Mouse (Mus musculus): ENCODE results near the gene Lyve1. TPM values are rescaled to one million over a fixed set of nuclear protein-coding genes. Genes with fewer than 3 reads are reported as not detected.

The Lyve1 gene
- polyA plus RNA-seq, 1 experiment from 2014 or later, result 26.4 TPM

- H3K4me2 ChIP-seq (ENCODE audit: low read depth, low read length), result no peak overlapping the region
- ATAC-seq (ENCODE audit: low read depth), result no peak
These were observed 2.0 kb upstream of the Lyve1 start for GRCm38 (mm10) chr7:110865038-110865437.

GRCm38 (mm10) chr7:110860129-110860528, 2.9 kb downstream of the Lyve1 start:
- Histone ChIP-seq H3K4me3 (ENCODE audit: low read depth, low read length) (no peak overlapping the region), H3K4me1 (ENCODE audit: control insufficient read depth, low read depth, low read length) (peaks cover 8% of the 10 kb centered on the region; the same call in 1 of the 2 replicates), H3K9me3 (replicated peaks; ENCODE audit: control insufficient read depth, low read length) (no peaks in the 10 kb centered on the region), H3K9ac (ENCODE audit: low read depth, low read length) (no peak overlapping the region), H3K4me2 (ENCODE audit: low read depth, low read length) (no peak overlapping the region), H3K27ac (ENCODE audit: low read length) (no peak overlapping the region), H3K27me3 (ENCODE audit: control insufficient read depth, insufficient read depth, low read depth, low read length) (no peaks in the 10 kb centered on the region), H3K36me3 (ENCODE audit: control insufficient read depth, insufficient read depth) (no peaks in the 10 kb centered on the region)
- 20% methylated on average over 5 of the region's 5 CpGs for WGBS (ENCODE audit: insufficient replicate concordance)
- ATAC-seq (ENCODE audit: low read depth), result peak; percentile 30; the same call in 1 of the 2 replicates

More at GRCm38 (mm10) chr7:110865038-110865437, 2.0 kb upstream of the Lyve1 start:
- H3K4me3 ChIP-seq (ENCODE audit: low read depth, low read length), result no peak overlapping the region
- WGBS (ENCODE audit: insufficient replicate concordance), result 64% methylated on average over 10 of the region's 10 CpGs
- H3K9ac ChIP-seq (ENCODE audit: low read depth, low read length), result no peak overlapping the region
- H3K36me3 ChIP-seq (ENCODE audit: control insufficient read depth, insufficient read depth), result no peaks in the 10 kb centered on the region
- no peaks in the 10 kb centered on the region for H3K27me3 ChIP-seq (ENCODE audit: control insufficient read depth, insufficient read depth, low read depth, low read length)
- H3K4me1 ChIP-seq (ENCODE audit: control insufficient read depth, low read depth, low read length), result peaks cover 4% of the 10 kb centered on the region; the same call in 1 of the 2 replicates
- H3K9me3 ChIP-seq (replicated peaks; ENCODE audit: control insufficient read depth, low read length), result no peaks in the 10 kb centered on the region
- H3K27ac ChIP-seq (ENCODE audit: low read length), result no peak overlapping the region

GRCm38 (mm10) chr7:110855604-110856003, 7.4 kb downstream of the Lyve1 start:
- Histone ChIP-seq H3K4me3 (ENCODE audit: low read depth, low read length) (no peak overlapping the region), H3K27ac (ENCODE audit: low read length) (peak overlapping the region; percentile 6), H3K9ac (ENCODE audit: low read depth, low read length) (no peak overlapping the region), H3K4me1 (ENCODE audit: control insufficient read depth, low read depth, low read length) (peaks cover 13% of the 10 kb centered on the region; the same call in 1 of the 2 replicates), H3K27me3 (ENCODE audit: control insufficient read depth, insufficient read depth, low read depth, low read length) (no peaks in the 10 kb centered on the region), H3K4me2 (ENCODE audit: low read depth, low read length) (no peak overlapping the region), H3K9me3 (replicated peaks; ENCODE audit: control insufficient read depth, low read length) (no peaks in the 10 kb centered on the region), H3K36me3 (ENCODE audit: control insufficient read depth, insufficient read depth) (no peaks in the 10 kb centered on the region)
- ATAC-seq (ENCODE audit: low read depth), result no peak
- 35% methylated on average over 1 of the region's 1 CpGs for WGBS (ENCODE audit: insufficient replicate concordance)

GRCm38 (mm10) chr7:110854927-110855546, 8.0 kb downstream of the Lyve1 start:
- Histone ChIP-seq H3K9ac (ENCODE audit: low read depth, low read length) (no peak overlapping the region), H3K4me3 (ENCODE audit: low read depth, low read length) (no peak overlapping the region), H3K27me3 (ENCODE audit: control insufficient read depth, insufficient read depth, low read depth, low read length) (no peaks in the 10 kb centered on the region), H3K27ac (ENCODE audit: low read length) (peak overlapping the region; percentile 6), H3K4me2 (ENCODE audit: low read depth, low read length) (no peak overlapping the region), H3K36me3 (ENCODE audit: control insufficient read depth, insufficient read depth) (no peaks in the 10 kb centered on the region), H3K4me1 (ENCODE audit: control insufficient read depth, low read depth, low read length) (peaks cover 9% of the 10 kb centered on the region; the same call in 1 of the 2 replicates), H3K9me3 (replicated peaks; ENCODE audit: control insufficient read depth, low read length) (no peaks in the 10 kb centered on the region)
- ATAC-seq (ENCODE audit: low read depth), result no peak
- WGBS (ENCODE audit: insufficient replicate concordance), result 61% methylated on average over 8 of the region's 8 CpGs

DNA sequence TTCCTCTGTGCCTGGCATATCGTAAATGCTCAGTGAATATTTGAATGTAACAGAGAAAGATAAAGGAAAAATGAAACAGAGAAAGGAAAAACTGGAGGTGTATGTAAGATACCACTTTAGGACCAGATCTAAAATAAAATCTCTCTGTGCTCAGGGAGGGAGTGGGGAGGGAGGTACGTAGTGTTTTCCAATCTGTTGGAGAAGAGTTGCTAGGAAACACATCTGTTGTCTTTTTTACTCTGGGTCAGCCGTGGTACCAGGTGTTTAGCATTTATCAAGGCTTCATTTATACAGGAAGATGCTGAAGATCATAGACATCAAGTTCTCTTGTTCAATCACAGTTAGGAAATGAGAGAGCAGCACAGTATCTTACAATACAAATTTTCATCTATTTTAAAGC, 8.5 kb downstream of the Lyve1 start:
- no peaks in the 10 kb centered on the region for H3K36me3 ChIP-seq (ENCODE audit: control insufficient read depth, insufficient read depth)
- H3K27me3 ChIP-seq (ENCODE audit: control insufficient read depth, insufficient read depth, low read depth, low read length), result no peaks in the 10 kb centered on the region
- no peak overlapping the region for H3K4me3 ChIP-seq (ENCODE audit: low read depth, low read length)
- 58% methylated on average over 3 of the region's 3 CpGs for WGBS (ENCODE audit: insufficient replicate concordance)
- no peak overlapping the region for H3K4me2 ChIP-seq (ENCODE audit: low read depth, low read length)
- peaks cover 8% of the 10 kb centered on the region; the same call in 1 of the 2 replicates for H3K4me1 ChIP-seq (ENCODE audit: control insufficient read depth, low read depth, low read length)
- no peaks in the 10 kb centered on the region for H3K9me3 ChIP-seq (replicated peaks; ENCODE audit: control insufficient read depth, low read length)
- H3K9ac ChIP-seq (ENCODE audit: low read depth, low read length), result no peak overlapping the region
- H3K27ac ChIP-seq (ENCODE audit: low read length), result no peak overlapping the region
- no peak for ATAC-seq (ENCODE audit: low read depth)

DNA sequence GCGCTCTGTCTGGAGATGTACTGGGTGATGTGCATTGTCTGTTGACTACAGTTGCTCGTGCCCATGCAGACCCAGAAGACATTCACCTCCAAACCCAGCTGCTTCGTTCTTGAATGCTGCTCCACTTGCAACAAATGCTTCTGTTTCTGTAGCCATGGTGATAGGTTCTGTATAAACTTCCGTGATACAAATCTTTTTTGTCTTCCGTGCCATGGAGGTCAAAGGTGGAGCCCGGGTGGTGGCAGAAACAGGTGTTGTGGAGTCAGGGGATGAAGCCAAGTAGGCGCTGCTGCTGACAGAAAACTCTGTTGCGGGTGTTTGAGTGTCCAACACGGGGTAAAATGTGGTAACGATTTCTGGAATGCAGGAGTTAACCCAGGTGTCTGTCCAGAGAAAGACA, 9.4 kb downstream of the Lyve1 start:
- H3K9me3 ChIP-seq (replicated peaks; ENCODE audit: control insufficient read depth, low read length), result no peaks in the 10 kb centered on the region
- no peak overlapping the region for H3K27ac ChIP-seq (ENCODE audit: low read length)
- WGBS (ENCODE audit: insufficient replicate concordance), result 62% methylated on average over 10 of the region's 10 CpGs
- H3K27me3 ChIP-seq (ENCODE audit: control insufficient read depth, insufficient read depth, low read depth, low read length), result no peaks in the 10 kb centered on the region
- no peak for ATAC-seq (ENCODE audit: low read depth)
- H3K9ac ChIP-seq (ENCODE audit: low read depth, low read length), result no peak overlapping the region
- H3K4me3 ChIP-seq (ENCODE audit: low read depth, low read length), result no peak overlapping the region
- peaks cover 8% of the 10 kb centered on the region; the same call in 1 of the 2 replicates for H3K4me1 ChIP-seq (ENCODE audit: control insufficient read depth, low read depth, low read length)
- no peak overlapping the region for H3K4me2 ChIP-seq (ENCODE audit: low read depth, low read length)
- no peaks in the 10 kb centered on the region for H3K36me3 ChIP-seq (ENCODE audit: control insufficient read depth, insufficient read depth)

DNA sequence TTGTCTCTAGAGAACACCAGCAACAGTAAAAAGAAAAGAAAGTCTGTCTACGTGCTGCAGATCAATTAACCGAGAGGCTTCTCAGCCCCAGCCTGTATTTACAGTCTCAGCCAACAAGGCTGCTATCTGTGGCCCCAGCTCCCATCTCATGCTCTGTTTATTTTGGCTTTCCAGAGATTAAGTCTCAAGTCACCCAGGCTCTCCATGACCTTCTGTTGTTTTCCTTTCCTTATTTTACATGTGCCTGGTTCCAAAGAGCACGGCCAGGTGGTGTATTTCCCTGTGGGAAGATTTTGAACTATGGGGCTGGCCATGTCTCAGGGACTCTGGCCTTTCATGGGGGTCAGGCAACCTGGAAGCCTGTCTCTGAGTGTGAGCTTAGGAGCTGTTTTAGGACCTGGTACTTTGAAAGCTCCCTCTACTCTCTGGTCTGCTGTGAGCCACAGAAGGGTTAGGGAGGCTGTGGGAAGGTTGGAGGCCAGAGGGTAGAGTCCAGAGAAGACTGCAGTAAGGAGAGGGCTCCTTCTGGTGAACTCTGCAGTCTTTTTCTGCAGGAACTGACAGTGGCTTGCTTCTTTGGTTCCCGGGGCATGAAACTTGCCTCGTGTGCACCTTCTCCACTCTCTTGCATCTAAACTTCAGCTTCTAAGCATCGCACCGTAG, 11.4 kb downstream of the Lyve1 start:
- H3K36me3 ChIP-seq (ENCODE audit: control insufficient read depth, insufficient read depth), result no peaks in the 10 kb centered on the region
- H3K9ac ChIP-seq (ENCODE audit: low read depth, low read length), result no peak overlapping the region
- H3K4me2 ChIP-seq (ENCODE audit: low read depth, low read length), result no peak overlapping the region
- H3K4me1 ChIP-seq (ENCODE audit: control insufficient read depth, low read depth, low read length), result peaks cover 14% of the 10 kb centered on the region
- H3K9me3 ChIP-seq (replicated peaks; ENCODE audit: control insufficient read depth, low read length), result no peaks in the 10 kb centered on the region
- no peak overlapping the region for H3K4me3 ChIP-seq (ENCODE audit: low read depth, low read length)
- H3K27me3 ChIP-seq (ENCODE audit: control insufficient read depth, insufficient read depth, low read depth, low read length), result no peaks in the 10 kb centered on the region
- WGBS (ENCODE audit: insufficient replicate concordance), result 56% methylated on average over 7 of the region's 7 CpGs
- H3K27ac ChIP-seq (ENCODE audit: low read length), result no peak overlapping the region
- ATAC-seq (ENCODE audit: low read depth), result no peak

DNA sequence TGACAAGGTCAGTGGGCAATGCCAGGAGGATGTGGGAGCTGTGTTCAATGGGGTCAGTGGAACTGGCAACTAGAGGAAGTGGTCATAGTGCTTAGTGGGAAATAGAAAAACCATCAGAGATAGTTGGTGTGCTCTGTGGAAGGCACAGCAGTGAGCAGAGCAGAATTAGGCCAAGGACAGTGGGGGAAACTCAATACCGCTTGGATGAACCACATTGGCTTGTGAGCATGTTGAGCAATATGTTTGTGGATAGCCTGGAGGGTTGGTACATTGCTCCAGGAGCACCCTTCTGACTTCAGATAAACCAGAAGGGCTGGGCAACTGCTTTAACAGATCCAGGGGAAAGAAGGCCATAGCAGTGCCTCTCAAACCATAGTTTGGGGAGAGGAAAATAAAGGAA, 14.7 kb downstream of the Lyve1 start:
- H3K9ac ChIP-seq (ENCODE audit: low read depth, low read length), result no peak overlapping the region
- no peaks in the 10 kb centered on the region for H3K9me3 ChIP-seq (replicated peaks; ENCODE audit: control insufficient read depth, low read length)
- WGBS (ENCODE audit: insufficient replicate concordance), result 45% methylated on average over 1 of the region's 1 CpGs
- no peaks in the 10 kb centered on the region for H3K36me3 ChIP-seq (ENCODE audit: control insufficient read depth, insufficient read depth)
- H3K27me3 ChIP-seq (ENCODE audit: control insufficient read depth, insufficient read depth, low read depth, low read length), result no peaks in the 10 kb centered on the region
- H3K27ac ChIP-seq (ENCODE audit: low read length), result peak overlapping the region; percentile 20
- H3K4me2 ChIP-seq (ENCODE audit: low read depth, low read length), result no peak overlapping the region
- H3K4me1 ChIP-seq (ENCODE audit: control insufficient read depth, low read depth, low read length), result peaks cover 10% of the 10 kb centered on the region
- ATAC-seq (ENCODE audit: low read depth), result peak; percentile 24
- H3K4me3 ChIP-seq (ENCODE audit: low read depth, low read length), result no peak overlapping the region

- Histone ChIP-seq H3K4me3 (ENCODE audit: low read depth, low read length) (no peak overlapping the region), H3K4me2 (ENCODE audit: low read depth, low read length) (no peak overlapping the region), H3K27me3 (ENCODE audit: control insufficient read depth, insufficient read depth, low read depth, low read length) (no peaks in the 10 kb centered on the region), H3K9ac (ENCODE audit: low read depth, low read length) (no peak overlapping the region), H3K4me1 (ENCODE audit: control insufficient read depth, low read depth, low read length) (peaks cover 13% of the 10 kb centered on the region), H3K9me3 (replicated peaks; ENCODE audit: control insufficient read depth, low read length) (no peaks in the 10 kb centered on the region), H3K27ac (ENCODE audit: low read length) (no peak overlapping the region), H3K36me3 (ENCODE audit: control insufficient read depth, insufficient read depth) (no peaks in the 10 kb centered on the region)
- ATAC-seq (ENCODE audit: low read depth), result no peak
- 78% methylated on average over 2 of the region's 2 CpGs for WGBS (ENCODE audit: insufficient replicate concordance)
These were observed 15.7 kb downstream of the Lyve1 start for GRCm38 (mm10) chr7:110847321-110847720.

All from liver, embryonic 16.5 days (tissue).